Mouse (Mus musculus) left cerebral cortex, adult 11 months (tissue): ENCODE measurements at regions not wholly inside any gene's neighbourhood (a gene's known extent, or its start where the extent isn't known, plus 50 kb on each side); places are given as distances from the start of the nearest gene placed in this dataset.

Experiments
- DNase-seq: peaks from one replicate; pipeline ENCODE4 v3.0.0; 2022; ENCODE audit warnings: low spot score

- no peak for DNase-seq
These were observed 319.7 kb downstream of the Bcor start for GRCm38 (mm10) chrX:11840319-11841035.

GRCm38 (mm10) chrX:11845566-11845965 lies 314.6 kb downstream of the Bcor start:
- no peak for DNase-seq

- DNase-seq, result no peak
These were observed 304.2 kb downstream of the Bcor start for GRCm38 (mm10) chrX:11855910-11856309.

- no peak for DNase-seq
These were observed 300.8 kb downstream of the Bcor start for GRCm38 (mm10) chrX:11859396-11859795.

- no peak for DNase-seq
These were observed 298.9 kb downstream of the Bcor start for GRCm38 (mm10) chrX:11861119-11861708.

GRCm38 (mm10) chrX:11861892-11862291 lies 298.3 kb downstream of the Bcor start:
- DNase-seq, result no peak

GRCm38 (mm10) chrX:11863106-11863505 lies 297.0 kb downstream of the Bcor start:
- DNase-seq, result no peak

GRCm38 (mm10) chrX:11873913-11874312 lies 286.2 kb downstream of the Bcor start:
- no peak for DNase-seq

GRCm38 (mm10) chrX:11876636-11877035 lies 283.5 kb downstream of the Bcor start:
- no peak for DNase-seq

- no peak for DNase-seq
These were observed 282.1 kb downstream of the Bcor start for GRCm38 (mm10) chrX:11878028-11878427.

GRCm38 (mm10) chrX:11880972-11881371 lies 279.2 kb downstream of the Bcor start:
- DNase-seq, result no peak

GRCm38 (mm10) chrX:11883738-11884716 lies 276.1 kb downstream of the Bcor start:
- no peak for DNase-seq

GRCm38 (mm10) chrX:11892396-11892795 lies 267.8 kb downstream of the Bcor start:
- no peak for DNase-seq

GRCm38 (mm10) chrX:11893606-11894279 lies 266.4 kb downstream of the Bcor start:
- no peak for DNase-seq

- DNase-seq, result no peak
These were observed 265.9 kb downstream of the Bcor start for GRCm38 (mm10) chrX:11894280-11894662.

GRCm38 (mm10) chrX:11895396-11895795 lies 264.8 kb downstream of the Bcor start:
- no peak for DNase-seq

- DNase-seq, result no peak
These were observed 261.9 kb downstream of the Bcor start for GRCm38 (mm10) chrX:11898280-11898679.

- no peak for DNase-seq
These were observed 261.1 kb downstream of the Bcor start for GRCm38 (mm10) chrX:11899051-11899450.

- no peak for DNase-seq
These were observed 260.2 kb downstream of the Bcor start for GRCm38 (mm10) chrX:11899914-11900313.

- DNase-seq, result no peak
These were observed 258.4 kb downstream of the Bcor start for GRCm38 (mm10) chrX:11901791-11902190.

- no peak for DNase-seq
These were observed 256.9 kb downstream of the Bcor start for GRCm38 (mm10) chrX:11903116-11903700.

GRCm38 (mm10) chrX:11905231-11905630 lies 254.9 kb downstream of the Bcor start:
- DNase-seq, result no peak
